Mouse (Mus musculus) thymus, adult 18-20 months (tissue): Measurements from ENCODE around the gene Znrf1.
A peak's percentile ranks its signal among the peaks of the same experiment; 100 is the strongest.
"Not testable (repeated sequence)": the region's sequence is repeated elsewhere in the genome, so short reads cannot be mapped to it uniquely, and the experiment has no call there.

Source experiments
- DNase-seq, 2 experiments: peaks; one replicate each; pipeline ENCODE4 v3.0.0; 2022; ENCODE audit warnings: mixed read lengths in 2 of 2

The Znrf1 gene

GRCm38 (mm10) chr8:111536031-111536977, at the start of gene Znrf1:
Znrf1 (plus strand) TSS chr8:111536097.
- DNase-seq: peak; percentile 60 to 68

GRCm38 (mm10) chr8:111490034-111490591, 45.8 kb upstream of the Znrf1 start:
- DNase-seq: no peak

GRCm38 (mm10) chr8:111491191-111491590, 44.7 kb upstream of the Znrf1 start:
- DNase-seq: no peak

- no peak for DNase-seq
These were observed 43.4 kb upstream of the Znrf1 start for GRCm38 (mm10) chr8:111492508-111492907.

- DNase-seq: no peak
These were observed 42.7 kb upstream of the Znrf1 start for GRCm38 (mm10) chr8:111493176-111493575.

- no peak for DNase-seq
These were observed 39.6 kb upstream of the Znrf1 start for GRCm38 (mm10) chr8:111496326-111496725.

GRCm38 (mm10) chr8:111498249-111498648, 37.6 kb upstream of the Znrf1 start:
- DNase-seq: not testable (repeated sequence)

- no peak for DNase-seq
These were observed 34.0 kb upstream of the Znrf1 start for GRCm38 (mm10) chr8:111501724-111502464.

GRCm38 (mm10) chr8:111508566-111508965, 27.3 kb upstream of the Znrf1 start:
- no peak for DNase-seq

GRCm38 (mm10) chr8:111509278-111509677, 26.6 kb upstream of the Znrf1 start:
- DNase-seq: no peak

GRCm38 (mm10) chr8:111510401-111510800, 25.5 kb upstream of the Znrf1 start:
- no peak for DNase-seq

GRCm38 (mm10) chr8:111512941-111513340, 23.0 kb upstream of the Znrf1 start:
- no peak for DNase-seq

GRCm38 (mm10) chr8:111513446-111513845, 22.5 kb upstream of the Znrf1 start:
- no peak for DNase-seq

- DNase-seq: no peak
These were observed 19.4 kb upstream of the Znrf1 start for GRCm38 (mm10) chr8:111516451-111517035.

GRCm38 (mm10) chr8:111517466-111517865, 18.4 kb upstream of the Znrf1 start:
- DNase-seq: no peak

- peak; percentile 96 to 98 for DNase-seq
These were observed 14.0 kb upstream of the Znrf1 start, which contains the start of gene Wdr59 for GRCm38 (mm10) chr8:111521713-111522429. Wdr59 (minus strand) TSS chr8:111522092.

- DNase-seq: no peak
These were observed 9.4 kb upstream of the Znrf1 start for GRCm38 (mm10) chr8:111526403-111527024.

- DNase-seq: peak in 1 of 2 experiments; percentile 51
These were observed 8.7 kb upstream of the Znrf1 start for GRCm38 (mm10) chr8:111527149-111527548.

- DNase-seq: no peak
These were observed 7.8 kb upstream of the Znrf1 start for GRCm38 (mm10) chr8:111528071-111528470.

GRCm38 (mm10) chr8:111531191-111531590, 4.7 kb upstream of the Znrf1 start:
- no peak for DNase-seq

GRCm38 (mm10) chr8:111531621-111532020, 4.3 kb upstream of the Znrf1 start:
- DNase-seq: no peak

- DNase-seq: no peak
These were observed 2.4 kb upstream of the Znrf1 start for GRCm38 (mm10) chr8:111533503-111533902.
